Mouse (Mus musculus): ENCODE measurements around the gene Svs5. TPM values are rescaled to one million over a fixed set of nuclear protein-coding genes. Genes with fewer than 3 reads are reported as not detected.

Svs5 gene
- under 1 TPM in 1 of 2 experiments, not detected in 1; 0.56 TPM for polyA plus RNA-seq (2017; shearing (Covaris generic))

GRCm38 (mm10) chr2:164332440-164332839 is at the start of gene Svs5:
TSS of gene Svs5 (plus strand) at chr2:164332740.

GRCm38 (mm10) chr2:164288968-164289367 is 43.6 kb upstream of the Svs5 start, which contains the start of gene Svs3a:
TSS of gene Svs3a (plus strand) at chr2:164289268.

DNA sequence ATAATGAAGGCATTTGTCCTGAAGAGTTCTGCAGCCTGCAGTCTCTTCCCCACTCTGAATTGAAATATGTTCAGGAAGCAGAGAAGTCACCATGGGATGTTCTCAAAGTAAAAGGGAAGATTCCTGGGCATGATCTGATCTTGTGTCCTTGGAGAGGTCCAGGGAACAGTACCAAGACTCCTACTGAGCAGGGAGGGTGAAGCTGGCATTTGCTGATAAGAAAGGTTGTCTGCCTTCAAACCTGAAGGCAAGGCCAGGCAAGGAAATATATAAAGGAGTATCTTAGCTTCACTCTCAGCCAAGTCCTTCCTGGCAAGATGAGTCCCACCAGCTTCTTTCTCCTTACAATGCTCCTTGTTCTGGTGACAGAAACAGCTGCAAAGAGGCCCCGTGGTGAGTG is 16.1 kb upstream of the Svs5 start, which contains the start of gene Svs6:
Gene Svs6, plus strand, starts transcription at position 301 of the 400 bp plus-strand sequence.

Other genes with a start within 250 kb of the Svs5 start
- 1 to 10 TPM in 1 of 2 experiments, under 1 TPM in 1; 0.31 to 1.5 TPM for gene Kcns1, start 161.6 kb upstream of the Svs5 start, polyA plus RNA-seq (2017; shearing (Covaris generic))
- gene Wfdc5, start 150.0 kb upstream of the Svs5 start, polyA plus RNA-seq (2017; shearing (Covaris generic)), result 1 to 10 TPM in 1 of 2 experiments, not detected in 1; 1.8 TPM
- gene Wfdc12, start 142.1 kb upstream of the Svs5 start, polyA plus RNA-seq (2017; shearing (Covaris generic)), result 100 to 1,000 TPM in 1 of 2 experiments, 1 to 10 TPM in 1; 1.4 to 102 TPM
- not detected for gene Wfdc15a, start 132.6 kb upstream of the Svs5 start, polyA plus RNA-seq (2017; shearing (Covaris generic))
- not detected for gene Wfdc15b, start 111.1 kb upstream of the Svs5 start, polyA plus RNA-seq (2017; shearing (Covaris generic))
- not detected for gene Svs2, start 94.3 kb upstream of the Svs5 start, polyA plus RNA-seq (2017; shearing (Covaris generic))
- gene Svs3b, start 76.1 kb upstream of the Svs5 start, polyA plus RNA-seq (2017; shearing (Covaris generic)), result 1 to 10 TPM in 1 of 2 experiments, not detected in 1; 1.1 TPM
- not detected for gene Svs4, start 54.3 kb upstream of the Svs5 start, polyA plus RNA-seq (2017; shearing (Covaris generic))
- not detected for gene Svs3a, start 43.5 kb upstream of the Svs5 start, polyA plus RNA-seq (2017; shearing (Covaris generic))
- not detected for gene Svs6, start 16.0 kb upstream of the Svs5 start, polyA plus RNA-seq (2017; shearing (Covaris generic))
- gene Slpi, start 56.4 kb downstream of the Svs5 start, polyA plus RNA-seq (2017; shearing (Covaris generic)), result 10 to 100 TPM in 1 of 2 experiments, 1 to 10 TPM in 1; 1.5 to 18.8 TPM
- under 1 TPM in 1 of 2 experiments, not detected in 1; 0.66 TPM for gene Rbpjl, start 70.4 kb downstream of the Svs5 start, polyA plus RNA-seq (2017; shearing (Covaris generic))
- gene Matn4, start 72.4 kb downstream of the Svs5 start, polyA plus RNA-seq (2017; shearing (Covaris generic)), result under 1 TPM; 0.11 to 0.73 TPM
- gene Sdc4, start 111.1 kb downstream of the Svs5 start, polyA plus RNA-seq (2017; shearing (Covaris generic)), result 10 to 100 TPM in 1 of 2 experiments, 1 to 10 TPM in 1; 2.2 to 24.3 TPM
- 10 to 100 TPM; 81.2 to 96.0 TPM for gene Sys1, start 124.2 kb downstream of the Svs5 start, polyA plus RNA-seq (2017; shearing (Covaris generic))
- gene Gm20458, start 128.2 kb downstream of the Svs5 start, polyA plus RNA-seq (2017; shearing (Covaris generic)), result 10 to 100 TPM; 19.7 to 21.3 TPM
- gene Trp53tg5, start 141.0 kb downstream of the Svs5 start, polyA plus RNA-seq (2017; shearing (Covaris generic)), result under 1 TPM; 0.41 to 0.62 TPM
- gene Dbndd2, start 153.4 kb downstream of the Svs5 start, polyA plus RNA-seq (2017; shearing (Covaris generic)), result 1 to 10 TPM; 6.3 to 6.8 TPM
- 10 to 100 TPM; 27.1 to 28.8 TPM for gene Pigt, start 164.8 kb downstream of the Svs5 start, polyA plus RNA-seq (2017; shearing (Covaris generic))
- gene Wfdc2, start 229.7 kb downstream of the Svs5 start, polyA plus RNA-seq (2017; shearing (Covaris generic)), result 1 to 10 TPM in 1 of 2 experiments, not detected in 1; 3.3 TPM
- gene Spint3, start 240.7 kb downstream of the Svs5 start, polyA plus RNA-seq (2017; shearing (Covaris generic)), result not detected

Data from inflammation-experienced regulatory T-cells (primary cell).